Mouse (Mus musculus) myocyte (in vitro differentiated cells): ENCODE results near the gene Abce1.

ENCODE experiments used
- E2F4 ChIP-seq: IDR thresholded peaks from one replicate; pipeline ENCODE4 v1.6.1; 2011; ENCODE audit warnings: mild to moderate bottlenecking, control low read depth, moderate library complexity; ENCODE audit not compliant: insufficient read depth
- MAX ChIP-seq: IDR thresholded peaks from one replicate; pipeline ENCODE4 v1.6.1; 2011; ENCODE audit warnings: low read depth, mild to moderate bottlenecking, control low read depth
- POLR2A ChIP-seq: IDR thresholded peaks from one replicate; pipeline ENCODE4 v1.6.1; 2011; ENCODE audit warnings: low read depth, mild to moderate bottlenecking, control low read depth, moderate library complexity; ENCODE audit not compliant: insufficient read length

DNA sequence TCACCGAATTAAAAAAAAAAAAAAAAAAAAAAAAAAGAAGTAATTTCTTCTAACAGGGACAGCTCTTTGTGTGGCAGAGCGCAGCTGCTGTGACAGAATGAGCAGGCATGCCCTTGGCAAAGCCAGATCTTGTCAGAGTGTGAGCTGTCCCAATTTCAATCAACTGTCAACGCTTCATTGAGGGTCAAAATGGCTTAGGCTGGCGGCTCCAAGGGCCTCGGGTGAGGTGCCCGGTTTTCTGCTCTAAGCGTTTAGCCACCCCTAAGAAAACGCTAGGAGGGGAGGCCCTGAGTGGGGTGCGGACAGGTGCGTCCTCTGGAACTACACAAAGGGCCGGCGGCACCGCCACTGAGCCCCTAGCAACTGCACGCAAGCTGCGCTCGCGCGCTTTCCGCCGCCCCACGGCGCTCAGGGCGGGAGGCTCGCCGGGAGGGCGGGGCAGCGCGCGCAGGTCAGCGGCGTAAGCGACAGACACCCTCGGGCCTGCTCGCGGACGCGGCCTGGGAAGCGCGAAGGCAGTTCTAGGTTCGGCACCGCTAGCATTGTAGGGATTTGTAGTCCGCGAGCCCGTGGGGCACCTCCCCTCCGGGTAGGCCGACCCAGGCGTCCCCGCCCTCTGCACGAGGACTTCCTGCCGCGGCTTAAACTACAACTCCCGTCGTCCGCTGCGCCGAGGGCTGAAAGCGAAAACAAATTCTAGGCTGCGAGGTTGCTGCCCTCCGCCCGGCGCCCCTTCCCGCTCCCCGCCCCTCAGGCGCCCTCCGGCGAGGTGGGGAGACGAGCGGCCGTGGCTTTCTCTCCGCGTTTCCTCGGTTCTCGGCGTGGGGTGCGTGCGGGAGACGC, 72.6 kb downstream of the Abce1 start:
- TF ChIP-seq POLR2A (peak; percentile 95), E2F4 (peak; percentile 54), MAX (no peak)
